Mouse (Mus musculus) midbrain, postnatal 0 days (tissue): Measurements from ENCODE around the gene Prkce. TPM values are rescaled to one million over a fixed set of nuclear protein-coding genes. Genes with fewer than 3 reads are reported as not detected.

Source experiments
- ATAC-seq: fragments of 200-750 bp; cut with Nextera tagmentation; 2 replicates; pipeline ENCODE4 v1.8.0; 2017; ENCODE audit warnings: moderate number of reproducible peaks, mild to moderate bottlenecking, moderate TSS enrichment, moderate library complexity; ENCODE audit not compliant: low FRiP score
- DNase-seq: peaks from one replicate; pipeline ENCODE4 v3.0.0-alpha.2; 2015; ENCODE audit warnings: low spot score
- H3K27ac ChIP-seq: fragments of 300-500 bp; sonication (generic); 2 replicates; pipeline ENCODE4 v1.5.1; 2014; ENCODE audit warnings: low read depth, mild to moderate bottlenecking, low read length, mixed read lengths
- H3K27me3 ChIP-seq: fragments of 300-500 bp; sonication (generic); 2 replicates; pipeline ENCODE4 v1.6.1; 2014; ENCODE audit warnings: low read length, control low read depth, mixed read lengths; ENCODE audit not compliant: insufficient read depth
- H3K36me3 ChIP-seq: fragments of 300-500 bp; sonication (generic); 2 replicates; pipeline ENCODE4 v1.6.1; 2014; ENCODE audit warnings: low read length, control low read depth, mixed read lengths; ENCODE audit not compliant: insufficient read depth
- H3K4me1 ChIP-seq: fragments of 300-500 bp; sonication (generic); 2 replicates; pipeline ENCODE4 v1.6.1; 2014; ENCODE audit warnings: mild to moderate bottlenecking, control low read depth, antibody characterized with exemption, low read length, mixed read lengths; ENCODE audit not compliant: insufficient read depth
- H3K4me2 ChIP-seq: fragments of 300-500 bp; sonication (generic); 2 replicates; pipeline ENCODE4 v1.6.1; 2014; ENCODE audit warnings: low read depth, mild to moderate bottlenecking, low read length, mixed read lengths; ENCODE audit not compliant: poor library complexity, severe bottlenecking
- H3K4me3 ChIP-seq: fragments of 300-500 bp; sonication (generic); 2 replicates; pipeline ENCODE4 v1.5.1; 2014; ENCODE audit warnings: low read depth, mild to moderate bottlenecking, low read length, moderate library complexity
- H3K9ac ChIP-seq: fragments of 300-500 bp; sonication (generic); replicated peaks from 2 replicates; pipeline ENCODE4 v1.6.1; 2014; ENCODE audit warnings: mild to moderate bottlenecking, low read length, moderate library complexity, mixed read lengths; ENCODE audit not compliant: poor library complexity, severe bottlenecking
- H3K9me3 ChIP-seq: fragments of 300-500 bp; sonication (generic); 2 replicates; pipeline ENCODE4 v1.6.1; 2016; ENCODE audit warnings: low read length, control low read depth
- CTCF ChIP-seq: IDR thresholded peaks from 2 replicates; pipeline ENCODE4 v1.5.1; 2016; ENCODE audit warnings: antibody characterized with exemption, mild to moderate bottlenecking
- WGBS: fragments of 180-500 bp; shearing (Covaris S2); extraction: QIAGEN DNeasy Blood & Tissue Kit; methylation state at CpG from one replicate; pipeline ENCODE4 v1.1.7; 2014; 5-methylcytosine and 5-hydroxymethylcytosine counted together
- polyA plus RNA-seq: library from polyadenylated mRNA; unstranded; fragments of >200 nt; fragmentation: Nextera tagmentation; extraction: Ambion mirVana; gene quantifications from 2 replicates; pipeline ENCODE4 v1.2.1, GENCODE M21; 2015
- total RNA-seq: library from RNA; depleted of rRNA; stranded (reverse); fragments of >200 nt; gene quantifications from 2 replicates; pipeline ENCODE4 v1.2.3, GENCODE M21; 2014

Prkce gene
- total and polyA plus RNA-seq, 2 experiments from 2014 or later: 61.0 to 64.5 TPM

DNA sequence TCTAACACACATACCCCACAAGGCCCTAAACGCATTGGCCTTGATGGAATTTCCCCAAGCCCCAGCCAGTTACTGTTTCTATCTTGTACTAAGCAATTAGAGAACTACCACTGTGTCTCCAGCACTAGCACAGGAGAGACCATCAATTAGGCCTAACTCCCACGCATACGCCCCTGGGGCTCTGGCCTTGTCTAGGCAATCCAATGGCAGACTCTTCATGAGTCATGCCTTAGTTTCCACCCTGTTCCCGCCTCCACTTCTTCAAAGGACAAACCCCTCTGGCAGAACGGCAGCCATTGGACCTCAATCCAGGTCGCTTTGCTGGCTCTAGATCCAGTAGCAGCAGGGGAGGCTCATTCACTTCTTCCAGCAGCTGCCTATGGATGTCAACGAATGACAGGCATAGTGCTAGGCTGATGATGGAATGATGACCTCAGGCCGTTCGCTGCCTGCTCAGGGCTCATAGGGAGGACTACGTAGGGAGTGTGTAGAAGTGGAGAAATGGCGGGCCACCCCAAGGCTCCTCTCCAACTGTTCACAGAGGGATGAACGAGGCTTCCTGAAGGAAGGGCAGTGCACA lies 481.4 kb downstream of the Prkce start:
- H3K27me3 ChIP-seq: no peaks in the 10 kb centered on the region
- H3K9ac ChIP-seq: no peak overlapping the region
- H3K4me2 ChIP-seq: no peak overlapping the region
- 92% methylated on average over 12 of the region's 12 CpGs for WGBS
- ATAC-seq (no peak), DNase-seq (no peak)
- TF ChIP-seq CTCF: no peak
- H3K4me3 ChIP-seq: no peak overlapping the region
- no peaks in the 10 kb centered on the region for H3K4me1 ChIP-seq
- H3K27ac ChIP-seq: no peak overlapping the region
- H3K36me3 ChIP-seq: no peaks in the 10 kb centered on the region
- no peaks in the 10 kb centered on the region for H3K9me3 ChIP-seq

DNA sequence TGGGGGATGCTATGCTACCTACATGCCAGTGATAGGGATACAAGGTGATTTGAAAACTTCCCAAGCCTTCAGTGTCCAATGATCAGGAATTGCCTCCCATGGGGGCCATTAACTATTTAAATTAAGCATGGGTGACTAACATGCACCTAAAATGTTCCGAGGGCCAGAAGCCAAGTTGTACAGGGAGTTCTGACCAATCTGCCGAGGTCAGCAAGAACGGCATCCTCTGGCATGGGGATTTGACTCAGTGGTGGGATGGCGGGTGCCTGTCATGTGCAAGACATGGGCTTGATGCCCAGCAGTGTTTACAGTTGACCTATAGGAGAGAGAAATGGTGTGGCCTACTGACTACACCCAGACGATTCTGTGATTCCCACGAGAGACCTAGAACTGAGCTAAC lies 482.7 kb downstream of the Prkce start:
- no peak for ATAC-seq
- Histone ChIP-seq H3K9ac (no peak overlapping the region), H3K36me3 (no peaks in the 10 kb centered on the region), H3K4me1 (no peaks in the 10 kb centered on the region), H3K9me3 (no peaks in the 10 kb centered on the region), H3K27me3 (no peaks in the 10 kb centered on the region), H3K27ac (no peak overlapping the region), H3K4me3 (no peak overlapping the region), H3K4me2 (no peak overlapping the region)
- no peak for TF ChIP-seq CTCF
- WGBS: 92% methylated on average over 6 of the region's 6 CpGs
- no peak for DNase-seq

DNA sequence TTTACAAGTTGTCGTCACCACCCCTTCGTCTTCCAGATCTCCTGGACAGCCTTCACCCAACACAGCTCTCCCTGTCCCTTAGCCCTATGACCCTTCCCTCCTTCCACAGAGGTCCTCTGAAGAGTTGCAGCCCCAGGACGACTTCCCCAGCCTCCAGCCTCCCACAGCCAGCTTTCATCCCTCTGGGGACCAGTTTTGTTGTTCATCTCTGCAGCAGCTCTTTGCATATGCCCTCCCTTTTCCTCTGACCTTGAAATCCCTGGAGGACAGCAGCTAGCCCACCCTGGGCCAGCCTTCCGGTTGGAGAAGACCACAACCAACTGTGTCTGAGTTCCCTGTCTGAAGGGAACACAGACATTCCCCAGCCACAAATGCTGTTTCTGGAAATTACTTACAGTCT lies 483.5 kb downstream of the Prkce start:
- no peak overlapping the region for H3K4me2 ChIP-seq
- no peak for DNase-seq
- H3K4me3 ChIP-seq: no peak overlapping the region
- H3K27me3 ChIP-seq: no peaks in the 10 kb centered on the region
- 81% methylated on average over 4 of the region's 4 CpGs for WGBS
- ATAC-seq: no peak
- no peaks in the 10 kb centered on the region for H3K9me3 ChIP-seq
- no peaks in the 10 kb centered on the region for H3K36me3 ChIP-seq
- H3K27ac ChIP-seq: no peak overlapping the region
- H3K9ac ChIP-seq: no peak overlapping the region
- no peaks in the 10 kb centered on the region for H3K4me1 ChIP-seq
- no peak for TF ChIP-seq CTCF

DNA sequence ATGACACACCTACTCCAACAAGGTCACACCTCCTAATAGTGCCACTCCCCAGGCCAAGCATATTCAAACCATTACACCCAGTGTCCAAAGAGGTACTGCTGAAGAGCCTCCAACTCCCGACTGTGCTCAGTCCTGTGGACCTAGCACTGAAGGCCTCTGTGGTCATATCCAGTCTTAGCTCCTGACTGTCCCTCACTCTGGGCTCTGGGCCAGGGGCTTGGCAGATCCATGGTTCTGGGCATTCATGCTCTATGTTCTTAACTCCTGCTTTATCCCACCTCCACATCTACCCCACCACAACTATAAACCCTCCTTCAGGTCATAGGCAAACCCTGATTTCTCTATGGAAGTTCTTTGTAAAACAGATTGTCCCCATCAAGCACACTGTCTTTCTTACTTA lies 485.2 kb downstream of the Prkce start:
- no peak for ATAC-seq
- no peaks in the 10 kb centered on the region for H3K36me3 ChIP-seq
- H3K4me1 ChIP-seq: no peaks in the 10 kb centered on the region
- no peak overlapping the region for H3K4me3 ChIP-seq
- TF ChIP-seq CTCF: no peak
- no peaks in the 10 kb centered on the region for H3K27me3 ChIP-seq
- H3K27ac ChIP-seq: no peak overlapping the region
- H3K9ac ChIP-seq: no peak overlapping the region
- WGBS: 95% methylated on average over 1 of the region's 1 CpGs
- no peak overlapping the region for H3K4me2 ChIP-seq
- no peak for DNase-seq
- H3K9me3 ChIP-seq: no peaks in the 10 kb centered on the region

DNA sequence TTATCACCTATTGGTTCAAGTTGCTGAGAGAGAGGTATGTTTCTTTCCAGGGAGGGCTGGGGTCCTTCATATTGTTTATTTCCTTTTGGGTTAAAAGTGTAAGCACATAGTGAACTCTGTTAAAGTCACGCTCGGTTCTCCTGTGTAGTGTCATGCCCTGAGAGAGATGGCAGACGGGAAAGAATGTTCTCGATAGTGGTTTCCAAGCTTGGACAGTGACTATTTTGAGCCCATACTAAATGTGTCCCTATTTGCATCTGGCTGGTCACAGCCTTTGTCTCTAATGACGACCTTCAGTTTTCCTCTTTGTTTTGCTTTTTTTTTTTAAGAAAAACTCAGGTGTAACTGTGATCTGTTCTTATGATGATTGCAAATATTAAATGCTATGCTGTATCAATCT lies 488.8 kb downstream of the Prkce start:
- TF ChIP-seq CTCF: no peak
- H3K4me1 ChIP-seq: no peaks in the 10 kb centered on the region
- no peak overlapping the region for H3K9ac ChIP-seq
- no peaks in the 10 kb centered on the region for H3K27me3 ChIP-seq
- DNase-seq (no peak), ATAC-seq (no peak)
- no peaks in the 10 kb centered on the region for H3K36me3 ChIP-seq
- no peaks in the 10 kb centered on the region for H3K9me3 ChIP-seq
- no peak overlapping the region for H3K4me3 ChIP-seq
- H3K4me2 ChIP-seq: no peak overlapping the region
- H3K27ac ChIP-seq: no peak overlapping the region
- WGBS: 91% methylated on average over 5 of the region's 5 CpGs

- H3K9ac ChIP-seq: no peak overlapping the region
- H3K4me1 ChIP-seq: no peaks in the 10 kb centered on the region
- TF ChIP-seq CTCF: no peak
- H3K27me3 ChIP-seq: no peaks in the 10 kb centered on the region
- H3K9me3 ChIP-seq: no peaks in the 10 kb centered on the region
- WGBS: 50% methylated on average over 1 of the region's 1 CpGs
- no peak overlapping the region for H3K27ac ChIP-seq
- no peak overlapping the region for H3K4me3 ChIP-seq
- no peaks in the 10 kb centered on the region for H3K36me3 ChIP-seq
- no peak for DNase-seq
- ATAC-seq: no peak
- no peak overlapping the region for H3K4me2 ChIP-seq
Observed at GRCm38 (mm10) chr17:86662301-86662700, 494.7 kb downstream of the Prkce start.
